Mouse (Mus musculus) kidney, embryonic 14.5 days (tissue): ENCODE data around the gene Sys1. TPM values are rescaled to one million over a fixed set of nuclear protein-coding genes. Genes with fewer than 3 reads are reported as not detected.

Source experiments
- ATAC-seq: fragments of 200-750 bp; cut with Nextera tagmentation; 2 replicates; pipeline ENCODE4 v1.8.0; 2017; ENCODE audit warnings: moderate number of reproducible peaks, mild to moderate bottlenecking, moderate TSS enrichment, moderate library complexity; ENCODE audit not compliant: low FRiP score, low TSS enrichment
- H3K27ac ChIP-seq: fragments of 300-500 bp; sonication (generic); 2 replicates; pipeline ENCODE4 v1.5.1; 2014; ENCODE audit warnings: low read depth, mild to moderate bottlenecking, low read length, moderate library complexity, mixed read lengths
- H3K27me3 ChIP-seq: fragments of 300-500 bp; sonication (generic); 2 replicates; pipeline ENCODE4 v1.6.1; 2014; ENCODE audit warnings: mild to moderate bottlenecking, low read length; ENCODE audit not compliant: control insufficient read depth, insufficient read depth
- H3K36me3 ChIP-seq: fragments of 300-500 bp; sonication (generic); 2 replicates; pipeline ENCODE4 v1.6.1; 2014; ENCODE audit warnings: low read length, mixed read lengths; ENCODE audit not compliant: control insufficient read depth, insufficient read depth
- H3K4me1 ChIP-seq: fragments of 300-500 bp; sonication (generic); 2 replicates; pipeline ENCODE4 v1.6.1; 2014; ENCODE audit warnings: low read length, mixed read lengths; ENCODE audit not compliant: control insufficient read depth, insufficient read depth
- H3K4me2 ChIP-seq: fragments of 300-500 bp; sonication (generic); replicated peaks from 2 replicates; pipeline ENCODE4 v1.6.1; 2014; ENCODE audit warnings: low read depth, mild to moderate bottlenecking, low read length
- H3K4me3 ChIP-seq: fragments of 300-500 bp; sonication (generic); 2 replicates; pipeline ENCODE4 v1.5.1; 2014; ENCODE audit warnings: mild to moderate bottlenecking, low read length
- H3K9ac ChIP-seq: fragments of 300-500 bp; sonication (generic); 2 replicates; pipeline ENCODE4 v1.6.1; 2014; ENCODE audit warnings: low read depth, mild to moderate bottlenecking, low read length, moderate library complexity
- H3K9me3 ChIP-seq: fragments of 300-500 bp; sonication (generic); 2 replicates; pipeline ENCODE4 v1.6.1; 2016; ENCODE audit warnings: low read length; ENCODE audit not compliant: control insufficient read depth
- WGBS: fragments of 180-500 bp; shearing (Covaris S2); extraction: QIAGEN DNeasy Blood & Tissue Kit; methylation state at CpG from one replicate; pipeline ENCODE4 v1.1.7; 2014; 5-methylcytosine and 5-hydroxymethylcytosine counted together
- polyA plus RNA-seq: library from polyadenylated mRNA; unstranded; fragments of >200 nt; fragmentation: Nextera tagmentation; extraction: Ambion mirVana; gene quantifications from 2 replicates; pipeline ENCODE4 v1.2.1, GENCODE M21; 2014

The Sys1 gene
- polyA plus RNA-seq, 1 experiment from 2014 or later = 69.4 TPM

DNA sequence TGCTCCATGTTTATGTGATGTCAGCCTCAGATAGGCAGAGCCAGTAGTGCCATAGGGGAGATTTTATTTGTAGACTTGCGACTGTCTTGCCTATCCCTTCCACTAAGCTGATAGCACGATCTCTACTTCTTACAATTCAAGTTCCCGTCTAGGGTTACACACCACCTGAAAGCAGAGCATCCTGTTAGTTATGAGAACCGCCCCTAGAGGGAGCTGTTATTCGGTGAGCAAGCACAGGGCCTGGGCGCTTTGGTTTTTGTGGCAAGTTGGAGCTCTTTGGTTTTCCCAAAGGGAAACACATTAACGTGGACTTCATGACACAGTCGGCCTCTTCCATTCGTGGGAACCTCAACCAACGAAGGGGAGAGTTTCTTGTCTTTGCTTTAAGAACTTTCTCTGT, 13.5 kb downstream of the Sys1 start:
- peaks cover 8% of the 10 kb centered on the region; the same call in 1 of the 2 replicates for H3K36me3 ChIP-seq
- ATAC-seq = no peak
- WGBS = 26% methylated on average over 10 of the region's 10 CpGs

DNA sequence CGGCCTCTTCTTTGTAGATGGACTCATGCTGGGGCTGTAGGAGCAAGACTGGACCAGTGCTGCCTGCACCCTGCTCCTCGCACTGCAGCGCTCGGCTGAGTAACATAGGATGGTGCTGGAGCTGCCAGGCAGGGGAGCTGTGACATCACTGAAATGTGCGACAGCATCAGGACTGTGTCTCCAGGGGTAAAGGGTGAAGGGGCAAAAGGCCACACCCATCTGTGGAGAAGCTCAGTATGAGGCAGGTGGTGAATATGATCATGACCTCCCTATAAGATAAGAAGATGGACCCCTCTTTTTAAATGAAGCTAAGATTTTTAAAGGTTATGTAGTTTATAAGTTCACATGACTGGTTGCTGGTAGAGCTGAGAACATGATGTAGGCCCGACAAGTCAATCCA, 16.9 kb downstream of the Sys1 start, which contains the start of gene Trp53tg5:
TSS of gene Trp53tg5 (minus strand) at position 101 of the 400 bp plus-strand sequence.
- Histone ChIP-seq H3K9me3 (no peaks in the 10 kb centered on the region), H3K4me1 (no peaks in the 10 kb centered on the region), H3K4me2 (no peak within 1 kb of the TSS), H3K27ac (no peak within 1 kb of the TSS), H3K36me3 (peaks cover 5% of the 10 kb centered on the region; the same call in 1 of the 2 replicates), H3K27me3 (no peaks in the 10 kb centered on the region), H3K9ac (no peak within 1 kb of the TSS), H3K4me3 (no peak within 1 kb of the TSS)
- 84% methylated on average over 6 of the region's 6 CpGs for WGBS
- no peak for ATAC-seq

More for the DNA sequence above, 13.5 kb downstream of the Sys1 start:
- H3K27me3 ChIP-seq = no peaks in the 10 kb centered on the region
- no peak overlapping the region for H3K27ac ChIP-seq
- no peak overlapping the region for H3K4me3 ChIP-seq
- H3K9ac ChIP-seq = no peak overlapping the region
- H3K9me3 ChIP-seq = no peaks in the 10 kb centered on the region
- H3K4me1 ChIP-seq = no peaks in the 10 kb centered on the region
- no peak overlapping the region for H3K4me2 ChIP-seq

DNA sequence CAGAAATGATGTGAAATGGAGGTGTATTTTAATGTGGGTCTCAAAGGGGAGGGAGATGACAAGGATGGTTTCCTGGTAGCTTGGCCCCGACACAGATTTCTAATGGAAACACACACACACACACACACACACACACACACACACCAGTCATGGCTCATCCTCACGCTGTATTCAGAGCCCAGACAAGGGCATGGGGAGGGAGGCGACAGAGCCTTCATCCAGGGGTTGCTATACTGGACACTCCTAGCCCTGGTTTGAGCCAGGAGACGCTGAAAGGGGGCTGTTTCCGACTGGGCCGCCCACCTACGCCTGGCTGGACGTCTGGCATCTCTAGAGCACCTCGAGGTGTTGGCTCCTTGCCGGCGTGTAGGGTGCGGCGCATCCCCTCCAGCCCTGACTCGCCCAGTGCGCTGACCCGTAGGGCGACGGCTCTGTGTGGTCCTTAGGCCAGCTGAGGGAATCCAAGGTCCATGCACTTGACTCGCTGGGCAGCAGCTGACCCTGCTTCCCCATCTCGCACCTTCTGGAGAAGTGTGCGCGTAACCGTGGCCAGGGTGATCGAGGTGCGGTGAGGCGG, 29.0 kb downstream of the Sys1 start, which contains the start of gene Dbndd2:
TSS of gene Dbndd2 (plus strand) at position 426 of the 577 bp plus-strand sequence.
- peak within 1 kb of the TSS; percentile 79 for H3K4me3 ChIP-seq
- H3K36me3 ChIP-seq = no peaks in the 10 kb centered on the region; the same call in 1 of the 2 replicates
- no peaks in the 10 kb centered on the region for H3K9me3 ChIP-seq
- ATAC-seq = peak; percentile 65
- H3K4me2 ChIP-seq = peak within 1 kb of the TSS; percentile 100
- peak within 1 kb of the TSS; percentile 77 for H3K9ac ChIP-seq
- H3K4me1 ChIP-seq = peaks cover 10% of the 10 kb centered on the region; the same call in 1 of the 2 replicates
- no peak within 1 kb of the TSS for H3K27ac ChIP-seq
- H3K27me3 ChIP-seq = peaks cover 10% of the 10 kb centered on the region; the same call in 1 of the 2 replicates
- 1% methylated on average over 26 of the region's 26 CpGs for WGBS

DNA sequence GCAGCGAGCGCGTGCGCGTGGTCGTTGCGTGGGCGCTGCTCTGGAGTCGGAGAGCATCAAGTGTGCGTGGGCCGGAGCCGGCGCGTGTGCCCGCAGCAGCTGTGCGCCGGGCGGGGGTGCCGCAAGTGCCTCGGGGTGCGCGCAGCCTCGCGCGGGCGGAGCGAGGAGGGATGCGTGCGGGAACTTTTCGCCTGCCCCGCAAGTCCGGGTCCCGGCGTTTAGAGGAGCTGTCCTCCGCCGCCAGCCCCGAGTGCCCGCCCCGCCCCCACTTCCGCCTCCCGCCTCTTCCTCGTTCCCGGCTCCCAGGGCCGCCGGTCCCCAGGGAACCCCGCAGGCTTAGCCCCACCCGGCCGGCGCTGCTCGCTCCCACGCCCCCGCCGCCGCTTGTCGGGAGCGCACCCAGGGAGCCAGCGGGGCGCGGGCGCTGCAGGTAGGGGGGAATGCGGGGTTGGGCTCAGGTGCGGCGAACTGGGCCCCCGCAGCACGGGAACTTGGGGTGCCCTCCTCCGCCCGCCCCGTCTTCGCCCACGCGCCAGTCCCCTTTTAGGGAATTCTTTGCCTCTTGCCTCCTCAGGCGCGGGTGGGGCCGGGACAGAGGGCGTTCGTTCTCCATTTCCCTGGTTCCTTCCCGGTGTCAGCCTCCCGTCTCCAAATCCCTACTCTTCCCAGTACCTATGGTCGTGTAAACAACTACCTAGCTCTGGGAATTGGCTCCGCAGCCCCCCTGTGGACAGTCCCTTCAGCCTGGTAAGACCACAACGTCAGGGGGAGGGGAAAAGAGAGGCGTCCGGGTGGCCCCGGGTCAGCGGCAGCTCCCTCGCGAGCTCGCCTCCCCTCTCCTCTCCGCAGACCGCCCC, 29.7 kb downstream of the Sys1 start:
- H3K27ac ChIP-seq = no peak overlapping the region

DNA sequence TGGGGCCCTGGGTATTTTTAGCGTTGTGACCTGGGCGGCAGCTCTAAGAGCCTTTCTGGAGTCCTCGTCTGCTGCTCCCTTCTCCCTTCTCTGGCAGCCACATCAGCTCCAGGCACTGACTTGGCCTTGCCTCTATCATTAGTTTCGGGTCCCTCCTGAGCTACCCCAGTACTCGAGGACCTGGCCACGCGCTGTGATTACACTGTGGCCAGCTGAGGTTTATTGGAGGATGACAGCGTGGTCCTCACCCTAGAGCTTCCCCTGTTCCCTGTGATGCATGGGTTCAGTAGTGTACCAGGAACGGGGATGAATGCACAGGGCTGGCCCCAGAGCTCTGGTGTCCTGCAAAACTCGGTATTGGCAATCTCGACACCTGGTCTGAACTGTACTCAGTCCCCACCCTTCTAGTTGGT, 30.4 kb downstream of the Sys1 start:
- Histone ChIP-seq H3K4me2 (peak overlapping the region; percentile 100), H3K4me1 (peaks cover 10% of the 10 kb centered on the region; the same call in 1 of the 2 replicates), H3K27ac (no peak overlapping the region), H3K36me3 (no peaks in the 10 kb centered on the region; the same call in 1 of the 2 replicates), H3K9me3 (no peaks in the 10 kb centered on the region), H3K9ac (peak overlapping the region; percentile 77), H3K4me3 (peak overlapping the region; percentile 79), H3K27me3 (peaks cover 10% of the 10 kb centered on the region; the same call in 1 of the 2 replicates)
- ATAC-seq = peak; percentile 11; the same call in 1 of the 2 replicates
- 11% methylated on average over 11 of the region's 11 CpGs for WGBS

More for the DNA sequence above, 29.7 kb downstream of the Sys1 start:
- H3K4me2 ChIP-seq = peak overlapping the region; percentile 100
- peak; percentile 58; the same call in 1 of the 2 replicates for ATAC-seq
- peak overlapping the region; percentile 79 for H3K4me3 ChIP-seq
- WGBS = under 1% methylated on average over 85 of the region's 90 CpGs
- H3K9ac ChIP-seq = peak overlapping the region; percentile 77
- no peaks in the 10 kb centered on the region for H3K9me3 ChIP-seq
- peaks cover 10% of the 10 kb centered on the region; the same call in 1 of the 2 replicates for H3K27me3 ChIP-seq
- no peaks in the 10 kb centered on the region; the same call in 1 of the 2 replicates for H3K36me3 ChIP-seq
- peaks cover 10% of the 10 kb centered on the region; the same call in 1 of the 2 replicates for H3K4me1 ChIP-seq

DNA sequence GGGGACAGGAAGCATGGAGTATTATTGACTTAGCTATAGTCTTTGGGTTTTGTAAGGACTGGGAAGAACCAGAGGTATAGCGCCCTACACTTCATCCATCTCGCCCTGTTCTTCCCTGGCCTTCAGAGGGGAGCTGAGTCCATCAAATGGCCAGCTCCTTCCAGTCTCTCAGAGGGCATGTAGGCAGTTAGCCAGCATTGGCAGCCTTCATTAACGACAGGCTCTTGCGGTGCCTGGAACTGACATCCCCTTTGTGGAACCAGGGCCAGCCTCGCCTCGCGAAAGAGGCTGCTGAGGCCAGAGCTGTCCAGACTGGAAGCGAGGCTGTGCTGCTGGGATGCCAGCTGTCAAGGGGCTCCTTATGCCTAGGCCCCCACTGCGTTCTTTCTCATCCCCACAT, 31.0 kb downstream of the Sys1 start:
- H3K27ac ChIP-seq = no peak overlapping the region
- H3K27me3 ChIP-seq = peaks cover 10% of the 10 kb centered on the region; the same call in 1 of the 2 replicates
- ATAC-seq = no peak
- WGBS = 77% methylated on average over 9 of the region's 9 CpGs
- H3K4me3 ChIP-seq = no peak overlapping the region
- H3K9me3 ChIP-seq = no peaks in the 10 kb centered on the region
- H3K4me1 ChIP-seq = peaks cover 10% of the 10 kb centered on the region; the same call in 1 of the 2 replicates
- no peaks in the 10 kb centered on the region; the same call in 1 of the 2 replicates for H3K36me3 ChIP-seq
- H3K4me2 ChIP-seq = no peak overlapping the region
- H3K9ac ChIP-seq = no peak overlapping the region

DNA sequence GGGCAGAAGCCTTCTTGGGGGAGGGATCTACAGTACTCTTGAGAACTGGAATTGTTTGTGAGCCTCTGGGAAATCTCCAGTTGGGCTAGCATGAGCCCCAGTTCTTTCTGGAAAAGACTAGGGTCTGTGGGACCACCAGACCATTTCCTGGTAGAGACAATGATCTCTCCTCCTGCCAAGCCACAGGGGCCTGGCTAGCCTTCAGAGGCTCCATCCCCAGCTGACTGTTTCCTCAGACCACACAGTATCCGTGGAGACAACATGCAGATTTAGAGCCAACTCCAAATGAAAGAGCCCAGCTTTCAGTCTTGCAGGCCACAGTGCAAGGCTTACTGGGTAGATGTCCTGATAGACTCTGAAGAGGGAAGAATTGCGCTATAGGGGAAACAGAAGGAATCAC, 37.4 kb downstream of the Sys1 start:
- no peak overlapping the region for H3K27ac ChIP-seq
- H3K36me3 ChIP-seq = no peaks in the 10 kb centered on the region; the same call in 1 of the 2 replicates
- WGBS = 52% methylated on average over 2 of the region's 2 CpGs
- no peak overlapping the region for H3K9ac ChIP-seq
- peaks cover 7% of the 10 kb centered on the region for H3K4me1 ChIP-seq
- H3K9me3 ChIP-seq = no peaks in the 10 kb centered on the region
- no peak for ATAC-seq
- H3K4me2 ChIP-seq = no peak overlapping the region
- no peak overlapping the region for H3K4me3 ChIP-seq
- H3K27me3 ChIP-seq = no peaks in the 10 kb centered on the region

DNA sequence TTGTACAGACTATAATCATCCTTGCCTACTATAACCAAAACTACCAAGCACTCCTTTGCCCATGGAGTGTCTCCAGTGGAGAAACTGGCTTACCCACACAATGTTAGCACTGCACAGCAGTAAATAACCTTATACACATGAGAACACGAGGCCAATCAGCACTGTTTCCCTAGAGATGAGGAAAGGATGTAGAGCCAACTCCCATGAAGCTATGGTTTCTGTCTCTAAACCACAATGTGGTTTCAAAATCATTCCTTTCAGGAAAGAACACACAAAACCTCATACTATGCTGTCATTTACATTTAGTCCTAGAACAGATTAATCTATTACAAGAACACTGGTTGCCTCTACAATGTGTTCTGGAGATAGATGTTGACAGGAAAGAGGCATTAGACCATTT, 39.6 kb downstream of the Sys1 start:
- H3K4me3 ChIP-seq = no peak overlapping the region
- H3K27me3 ChIP-seq = no peaks in the 10 kb centered on the region
- no peak overlapping the region for H3K27ac ChIP-seq
- peaks cover 7% of the 10 kb centered on the region for H3K4me1 ChIP-seq
- no peak for ATAC-seq
- WGBS = 53% methylated on average over 1 of the region's 1 CpGs
- H3K36me3 ChIP-seq = peaks cover 12% of the 10 kb centered on the region
- H3K9ac ChIP-seq = no peak overlapping the region
- H3K9me3 ChIP-seq = no peaks in the 10 kb centered on the region
- no peak overlapping the region; the same call in 1 of the 2 replicates for H3K4me2 ChIP-seq
